ENCODE assay signal across 7 mouse cellular contexts in the genomic region with DNA sequence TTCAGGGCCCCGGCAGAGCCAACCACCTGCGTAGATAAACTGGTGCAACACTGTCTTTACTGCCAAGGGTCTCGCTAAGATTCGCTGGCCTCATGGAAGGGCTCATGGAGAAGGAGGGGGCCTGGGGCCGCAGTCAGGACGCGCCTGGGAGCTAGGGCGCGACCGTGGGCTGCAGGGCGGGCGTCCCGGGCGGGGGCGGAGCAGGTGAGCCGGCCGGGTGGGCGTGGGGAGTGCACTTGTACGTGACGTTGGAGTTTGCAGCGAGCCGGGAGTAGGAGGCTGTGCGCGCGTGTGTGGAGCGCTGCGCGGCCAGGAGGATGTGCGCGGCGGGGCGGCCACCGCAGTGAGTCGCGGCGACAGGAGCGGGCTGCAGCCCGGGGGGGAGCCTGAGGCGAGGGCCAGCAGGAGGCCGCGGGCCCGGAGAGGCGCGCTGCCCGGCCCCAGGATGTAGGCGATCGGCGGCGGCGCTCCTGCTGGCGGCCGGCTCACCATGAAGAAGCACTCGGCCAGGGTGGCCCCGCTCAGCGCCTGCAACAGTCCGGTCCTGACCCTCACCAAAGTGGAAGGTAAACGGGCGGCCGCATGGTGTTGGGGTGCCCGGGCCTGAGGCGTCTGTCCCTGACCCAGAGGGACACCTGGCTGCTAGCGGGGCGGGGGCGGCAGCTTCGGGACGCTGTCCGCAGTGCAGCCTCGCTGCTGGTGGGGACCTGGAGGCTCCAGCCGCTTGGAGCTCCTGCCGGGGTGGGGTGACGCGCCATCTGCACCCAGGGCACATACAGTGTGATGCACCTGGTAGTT. TPM values are rescaled to one million over a fixed set of nuclear protein-coding genes. Genes with fewer than 3 reads are reported as not detected.
DNase-seq lines count a peak whose midpoint lies in the region; ATAC-seq lines count a peak whose summit lies in the region.

Gene Slc35f3, plus strand, starts transcription at position 263 of the 798 bp plus-strand sequence.

- peak within 1 kb of the TSS; percentile 97 for H3K4me2 ChIP-seq in limb, embryonic 12.5 days
- H3K4me2 ChIP-seq in midbrain, embryonic 14.5 days (ENCODE audit: low read length), result peak within 1 kb of the TSS; percentile 94

- H3K4me3 ChIP-seq in limb, embryonic 12.5 days (replicated peaks), result peak within 1 kb of the TSS; percentile 59
- peak within 1 kb of the TSS; percentile 50 for H3K4me3 ChIP-seq in midbrain, embryonic 14.5 days (replicated peaks; ENCODE audit: low read depth, low read length)

- H3K36me3 ChIP-seq in limb, embryonic 12.5 days, result no peaks in the 10 kb centered on the region
- no peaks in the 10 kb centered on the region for H3K36me3 ChIP-seq in midbrain, embryonic 14.5 days (ENCODE audit: control insufficient read depth, insufficient read depth, low read length)

- H3K9ac ChIP-seq in limb, embryonic 12.5 days (replicated peaks), result peak within 1 kb of the TSS; percentile 63
- H3K9ac ChIP-seq in midbrain, embryonic 14.5 days (replicated peaks; ENCODE audit: low read length), result peak within 1 kb of the TSS; percentile 57

- H3K27ac ChIP-seq in limb, embryonic 12.5 days, result no peak within 1 kb of the TSS
- no peak within 1 kb of the TSS for H3K27ac ChIP-seq in midbrain, embryonic 14.5 days (replicated peaks; ENCODE audit: low read depth, low read length)

- peak; percentile 42; the same call in 1 of the 2 replicates for ATAC-seq in limb, embryonic 12.5 days (ENCODE audit: insufficient number of reproducible peaks, insufficient read depth, low FRiP score, low TSS enrichment, low read depth)
- peak; percentile 58 for ATAC-seq in midbrain, embryonic 14.5 days (ENCODE audit: low FRiP score, low TSS enrichment)

- H3K4me1 ChIP-seq in limb, embryonic 12.5 days (replicated peaks), result peaks cover 6% of the 10 kb centered on the region
- H3K4me1 ChIP-seq in midbrain, embryonic 14.5 days (ENCODE audit: control insufficient read depth, insufficient read depth, low read length), result no peaks in the 10 kb centered on the region

- peaks cover 48% of the 10 kb centered on the region for H3K27me3 ChIP-seq in limb, embryonic 12.5 days
- peaks cover 12% of the 10 kb centered on the region; the same call in 1 of the 2 replicates for H3K27me3 ChIP-seq in midbrain, embryonic 14.5 days (ENCODE audit: control insufficient read depth, insufficient read depth, low read length)

- DNase-seq in adrenal gland, postnatal 25 days, result peak; percentile 46
- peak; percentile 50 to 64 for DNase-seq in cerebellum, postnatal 14 days
- DNase-seq in frontal cortex, postnatal 14 days (ENCODE audit: low spot score in 2 of 2), result peak; percentile 29 to 51
- peak; percentile 72 for DNase-seq in kidney, adult 9 months
- DNase-seq in midbrain, embryonic 14.5 days, result peak; percentile 77
- DNase-seq in testis, postnatal 10 days (ENCODE audit: low spot score), result peak; percentile 59

- H3K9me3 ChIP-seq in limb, embryonic 12.5 days, result no peaks in the 10 kb centered on the region
- no peaks in the 10 kb centered on the region for H3K9me3 ChIP-seq in midbrain, embryonic 14.5 days (ENCODE audit: control insufficient read depth, low read length)

- WGBS in limb, embryonic 12.5 days, result 2% methylated on average over 72 of the region's 72 CpGs
- WGBS in midbrain, embryonic 14.5 days, result under 1% methylated on average over 72 of the region's 72 CpGs

RNA-seq across cellular contexts. Expression of gene Slc35f3, which starts in this region (rescaled TPM):
- 1.4 and 3.5 TPM in 2 replicates for total RNA-seq in adrenal gland, postnatal 25 days (2021)
- 0.56 and 0.59 TPM in 2 replicates for polyA plus RNA-seq in limb, embryonic 12.5 days (2016; fragmentation: Nextera tagmentation; extraction: Ambion mirVana)
- 1.1 TPM in 2 replicates for polyA plus RNA-seq in midbrain, embryonic 14.5 days (2014; fragmentation: Nextera tagmentation; extraction: Ambion mirVana)

Comparison
In these comparisons a context has a peak if more than half of its experiments do, and no peak if none do; other contexts are left out.
1. Peak in ATAC-seq, H3K4me3 ChIP-seq, H3K9ac ChIP-seq and H3K4me2 ChIP-seq in limb, embryonic 12.5 days; RNA of the gene not detected or under 1 TPM.